Mouse (Mus musculus): ENCODE measurements around the gene Nfrkb. TPM values are rescaled to one million over a fixed set of nuclear protein-coding genes. Genes with fewer than 3 reads are reported as not detected.
A peak's percentile ranks its signal among the peaks of the same experiment; 100 is the strongest.

Nfrkb gene
- polyA plus RNA-seq, 1 experiment: 9.4 TPM

GRCm38 (mm10) chr9:31412165-31412564, 26.2 kb downstream of the Nfrkb start:
- DNase-seq (ENCODE audit: low read depth, low spot score): no peak
- 94% methylated on average over 4 of the region's 4 CpGs for WGBS

- no peak for DNase-seq (ENCODE audit: low read depth, low spot score)
- 92% methylated on average over 1 of the region's 1 CpGs for WGBS
These were observed 32.8 kb downstream of the Nfrkb start for GRCm38 (mm10) chr9:31418821-31419220.

- DNase-seq (ENCODE audit: low read depth, low spot score): no peak
- 76% methylated on average over 5 of the region's 5 CpGs for WGBS
These were observed 36.2 kb downstream of the Nfrkb start for GRCm38 (mm10) chr9:31422143-31422542.

GRCm38 (mm10) chr9:31428971-31429370, 43.0 kb downstream of the Nfrkb start:
- WGBS: 68% methylated on average over 7 of the region's 7 CpGs
- no peak for DNase-seq (ENCODE audit: low read depth, low spot score)

GRCm38 (mm10) chr9:31430011-31430410, 44.0 kb downstream of the Nfrkb start:
- 45% methylated on average over 9 of the region's 9 CpGs for WGBS
- DNase-seq (ENCODE audit: low read depth, low spot score): no peak

GRCm38 (mm10) chr9:31431751-31432150, 45.8 kb downstream of the Nfrkb start:
- no peak for DNase-seq (ENCODE audit: low read depth, low spot score)
- 67% methylated on average over 5 of the region's 5 CpGs for WGBS

- WGBS: 49% methylated on average over 7 of the region's 7 CpGs
- DNase-seq (ENCODE audit: low read depth, low spot score): no peak
These were observed 46.5 kb downstream of the Nfrkb start for GRCm38 (mm10) chr9:31432336-31432975.

- DNase-seq (ENCODE audit: low read depth, low spot score): no peak
- 34% methylated on average over 3 of the region's 3 CpGs for WGBS
These were observed 47.4 kb downstream of the Nfrkb start for GRCm38 (mm10) chr9:31433431-31433830.

GRCm38 (mm10) chr9:31435415-31435814, 49.4 kb downstream of the Nfrkb start:
- 69% methylated on average over 8 of the region's 8 CpGs for WGBS

GRCm38 (mm10) chr9:31437861-31438260, 51.9 kb downstream of the Nfrkb start:
- peak; percentile 95 for DNase-seq (ENCODE audit: low read depth, low spot score)
- 29% methylated on average over 7 of the region's 7 CpGs for WGBS

More at GRCm38 (mm10) chr9:31435415-31435814, 49.4 kb downstream of the Nfrkb start:
- no peak for DNase-seq (ENCODE audit: low read depth, low spot score)

GRCm38 (mm10) chr9:31438834-31439233, 52.8 kb downstream of the Nfrkb start:
- DNase-seq (ENCODE audit: low read depth, low spot score): no peak
- WGBS: 28% methylated on average over 5 of the region's 5 CpGs

GRCm38 (mm10) chr9:31439341-31439740, 53.3 kb downstream of the Nfrkb start:
- WGBS: 73% methylated on average over 6 of the region's 6 CpGs
- DNase-seq (ENCODE audit: low read depth, low spot score): no peak

- DNase-seq (ENCODE audit: low read depth, low spot score): no peak
- WGBS: 87% methylated on average over 5 of the region's 5 CpGs
These were observed 54.4 kb downstream of the Nfrkb start for GRCm38 (mm10) chr9:31440366-31440765.

- 90% methylated on average over 3 of the region's 3 CpGs for WGBS
- DNase-seq (ENCODE audit: low read depth, low spot score): no peak
These were observed 55.5 kb downstream of the Nfrkb start for GRCm38 (mm10) chr9:31441487-31441886.

- DNase-seq (ENCODE audit: low read depth, low spot score): no peak
- 78% methylated on average over 8 of the region's 8 CpGs for WGBS
These were observed 58.2 kb downstream of the Nfrkb start for GRCm38 (mm10) chr9:31444236-31444635.

GRCm38 (mm10) chr9:31449145-31449772, 63.3 kb downstream of the Nfrkb start:
- 51% methylated on average over 7 of the region's 7 CpGs for WGBS
- no peak for DNase-seq (ENCODE audit: low read depth, low spot score)

- 23% methylated on average over 10 of the region's 10 CpGs for WGBS
- DNase-seq (ENCODE audit: low read depth, low spot score): no peak
These were observed 66.2 kb downstream of the Nfrkb start for GRCm38 (mm10) chr9:31452166-31452565.

GRCm38 (mm10) chr9:31454356-31454755, 68.4 kb downstream of the Nfrkb start:
- WGBS: 19% methylated on average over 1 of the region's 1 CpGs
- no peak for DNase-seq (ENCODE audit: low read depth, low spot score)

- no peak for DNase-seq (ENCODE audit: low read depth, low spot score)
- 22% methylated on average over 9 of the region's 9 CpGs for WGBS
These were observed 77.2 kb downstream of the Nfrkb start for GRCm38 (mm10) chr9:31463190-31463589.

GRCm38 (mm10) chr9:31463692-31464474, 77.9 kb downstream of the Nfrkb start, which contains the start of gene Tmem45b:
Tmem45b (minus strand) TSS chr9:31464462.
- DNase-seq (ENCODE audit: low read depth, low spot score): no peak
- 3% methylated on average over 33 of the region's 33 CpGs for WGBS
